Mouse (Mus musculus) left cerebral cortex, postnatal 10 days (tissue): ENCODE measurements at regions not wholly inside any gene's neighbourhood (a gene's known extent, or its start where the extent isn't known, plus 50 kb on each side); places are given as distances from the start of the nearest gene placed in this dataset.

Source experiments
- DNase-seq, 2 experiments: peaks; one replicate each; pipeline ENCODE4 v3.0.0; 2021 to 2022; ENCODE audit warnings: low spot score in 2 of 2, mixed read lengths in 1 of 2; ENCODE audit errors: extremely low spot score in 1 of 2
- intact Hi-C: fragments of 180-260 bp; cut with DNase I; formaldehyde crosslinking; loops from one replicate; pipeline ENCODE4 v1.15.1; 2025

GRCm38 (mm10) chr6:98514826-98515225 is 172.3 kb upstream of the Gm765 start:
- intact Hi-C loops: loop anchor here (5.0 kb wide), 1 partner anchor 383 kb away; no protein-coding TSS in a partner anchor
- DNase-seq: no peak

- intact Hi-C loops: loop anchor here (5.0 kb wide), 1 partner anchor 382 kb away; no protein-coding TSS in a partner anchor
Observed at GRCm38 (mm10) chr6:98514376-98514775, 171.8 kb upstream of the Gm765 start.

GRCm38 (mm10) chr6:98513217-98513616 is 170.7 kb upstream of the Gm765 start:
- intact Hi-C loops: loop anchor here (5.0 kb wide), 1 partner anchor 381 kb away; no protein-coding TSS in a partner anchor
- DNase-seq: no peak

More at GRCm38 (mm10) chr6:98514376-98514775, 171.8 kb upstream of the Gm765 start:
- DNase-seq: peak in 1 of 2 experiments; percentile 23

GRCm38 (mm10) chr6:98502726-98503125 is 160.2 kb upstream of the Gm765 start:
- intact Hi-C loops: no loop called here

GRCm38 (mm10) chr6:98499721-98500120 is 157.2 kb upstream of the Gm765 start:
- no peak for DNase-seq
- intact Hi-C loops: no loop called here

More at GRCm38 (mm10) chr6:98502726-98503125, 160.2 kb upstream of the Gm765 start:
- DNase-seq: no peak

GRCm38 (mm10) chr6:98486626-98487025 is 144.1 kb upstream of the Gm765 start:
- DNase-seq: no peak
- intact Hi-C loops: no loop called here

- DNase-seq: no peak
- intact Hi-C loops: no loop called here
Observed at GRCm38 (mm10) chr6:98483319-98484123, 141.0 kb upstream of the Gm765 start.

GRCm38 (mm10) chr6:98482319-98482718 is 139.8 kb upstream of the Gm765 start:
- intact Hi-C loops: no loop called here
- peak in 1 of 2 experiments; percentile 32 for DNase-seq

- intact Hi-C loops: no loop called here
- no peak for DNase-seq
Observed at GRCm38 (mm10) chr6:98467563-98467962, 125.0 kb upstream of the Gm765 start.

- DNase-seq: no peak
- intact Hi-C loops: no loop called here
Observed at GRCm38 (mm10) chr6:98452277-98452676, 109.7 kb upstream of the Gm765 start.

- intact Hi-C loops: no loop called here
- DNase-seq: peak in 1 of 2 experiments; percentile 20
Observed at GRCm38 (mm10) chr6:98435676-98436075, 93.1 kb upstream of the Gm765 start.

GRCm38 (mm10) chr6:98433286-98433685 is 90.7 kb upstream of the Gm765 start:
- intact Hi-C loops: no loop called here
- no peak for DNase-seq

GRCm38 (mm10) chr6:98429120-98429519 is 86.6 kb upstream of the Gm765 start:
- intact Hi-C loops: no loop called here
- no peak for DNase-seq

GRCm38 (mm10) chr6:98402605-98403004 is 60.1 kb upstream of the Gm765 start:
- intact Hi-C loops: no loop called here
- DNase-seq: no peak

GRCm38 (mm10) chr6:98394589-98394988 is 52.0 kb upstream of the Gm765 start:
- DNase-seq: no peak
- intact Hi-C loops: no loop called here
